Mouse (Mus musculus) stomach, postnatal 0 days (tissue): ENCODE measurements around the gene Traf1.

Experiments used
- CTCF ChIP-seq: IDR thresholded peaks from 2 replicates; pipeline ENCODE4 v1.5.1; 2016; ENCODE audit warnings: antibody characterized with exemption, low read depth, mild to moderate bottlenecking, moderate library complexity
- EP300 ChIP-seq: optimal IDR thresholded peaks from 2 replicates; pipeline ENCODE3; 2016; ENCODE audit warnings: antibody characterized with exemption

DNA sequence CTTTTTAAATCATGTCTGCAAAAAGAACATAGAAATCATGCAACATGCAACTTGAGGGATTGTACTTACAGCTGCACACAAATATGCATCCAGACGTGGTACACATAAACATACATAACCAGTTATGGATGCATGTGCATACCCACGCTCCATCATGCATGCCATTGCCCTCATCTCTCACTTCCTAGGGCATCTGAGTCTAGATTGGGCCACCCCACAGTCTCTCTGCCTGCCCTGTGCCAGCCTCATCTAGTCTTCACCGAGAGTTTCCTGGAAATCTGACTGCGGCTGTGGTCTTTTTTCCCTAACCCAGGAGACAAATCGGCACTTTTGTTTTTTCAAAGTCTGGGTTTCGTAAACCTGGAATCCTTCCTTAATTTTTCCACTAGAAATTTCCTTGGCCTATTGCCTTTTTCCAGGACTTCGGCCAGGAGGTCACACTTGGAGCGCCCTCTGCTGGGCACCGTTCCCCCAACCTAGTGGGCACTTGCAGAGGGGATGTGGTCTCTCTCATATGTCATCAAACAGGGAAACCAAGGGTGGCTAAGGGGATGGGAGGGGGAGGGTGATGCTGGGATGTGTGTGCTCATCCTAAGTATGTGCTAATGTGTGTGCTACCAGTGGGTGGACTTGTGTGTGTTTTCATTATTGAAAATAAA is 8.6 kb upstream of the Traf1 start:
- TF ChIP-seq CTCF, result peak; percentile 89
- TF ChIP-seq EP300, result no peak
